Mouse (Mus musculus) colon, adult 2 months (tissue): Measurements from ENCODE around the gene Myl3. TPM values are rescaled to one million over a fixed set of nuclear protein-coding genes. Genes with fewer than 3 reads are reported as not detected.

Experiments used
- polyA plus RNA-seq: library from polyadenylated mRNA; depleted of rRNA; stranded (reverse); fragments of >200 nt; gene quantifications from 2 replicates; pipeline ENCODE4 v1.2.3, GENCODE M21; 2012; rRNA removed

Gene Myl3
- not detected in 2 replicates for polyA plus RNA-seq

DNA sequence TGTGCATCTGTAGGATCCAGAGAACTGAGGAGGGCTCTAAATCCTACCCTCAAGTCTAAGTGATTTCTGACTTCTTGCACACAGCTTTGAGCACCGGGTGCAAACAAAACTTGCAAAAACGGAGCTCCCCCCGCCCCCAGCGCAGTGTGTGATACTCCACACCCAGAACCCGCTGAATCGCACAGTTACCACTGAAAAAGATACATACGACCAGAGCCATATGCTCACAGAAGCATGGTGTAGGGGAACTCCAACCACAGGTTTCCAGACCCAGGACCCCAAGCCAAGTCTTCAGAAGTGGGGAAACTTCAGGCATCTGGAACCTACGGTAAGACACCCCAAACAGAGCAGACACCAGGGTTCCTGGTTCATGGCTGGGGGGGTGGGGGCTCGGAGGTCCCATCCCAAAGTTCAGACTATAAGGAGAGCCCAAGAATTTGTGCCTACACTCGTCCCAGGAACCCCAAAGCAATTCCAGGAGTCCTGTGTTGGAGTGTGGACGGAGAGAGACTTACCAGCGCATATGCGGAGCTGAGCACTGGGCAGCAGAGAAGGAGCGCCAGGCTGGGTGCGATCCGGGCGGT lies at the start of gene Myl3:
TSS of gene Myl3 (plus strand) at position 151 of the 584 bp plus-strand sequence.

DNA sequence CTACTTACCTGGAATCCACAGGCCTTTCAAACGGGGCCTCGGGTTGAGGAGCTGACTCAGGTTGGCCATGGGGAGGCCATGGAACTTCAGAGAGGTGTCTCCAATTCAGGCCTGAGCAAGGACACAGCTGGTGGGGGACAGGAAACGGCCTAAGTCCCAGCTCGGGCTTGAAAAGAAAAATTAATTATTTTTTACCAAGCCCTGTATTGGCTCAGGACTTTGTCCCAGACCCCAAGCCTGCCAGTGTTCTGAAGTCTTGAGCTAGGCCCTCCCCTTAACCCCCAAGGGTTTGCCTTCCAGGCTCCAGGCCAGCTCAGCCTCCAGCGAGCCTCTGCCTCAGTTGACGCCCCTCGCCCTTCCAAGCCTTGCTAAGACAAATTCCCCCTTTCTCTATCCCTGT lies 5.3 kb downstream of the Myl3 start, which contains the start of gene Pth1r:
TSS of gene Pth1r (minus strand) at position 185 of the 400 bp plus-strand sequence.

DNA sequence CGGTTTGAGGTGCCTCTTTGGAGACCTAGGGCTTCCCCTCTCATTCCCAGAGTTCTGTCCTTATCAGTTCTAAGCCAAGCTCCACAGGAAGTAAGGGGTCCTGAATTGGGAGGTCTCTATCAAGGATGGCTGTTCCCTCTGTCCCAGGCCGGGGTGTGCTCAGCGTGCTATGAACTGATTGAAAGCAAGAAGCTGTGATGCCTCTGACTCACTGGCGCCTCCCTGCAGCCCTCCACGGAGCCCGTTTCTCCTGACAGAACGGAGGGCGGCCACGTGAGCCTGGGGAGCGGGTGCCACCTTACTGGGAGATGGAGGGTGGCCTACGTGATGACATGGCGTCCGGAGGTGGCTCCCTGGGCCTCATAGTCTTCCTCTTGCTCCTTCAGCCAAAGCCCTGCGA lies 56.2 kb downstream of the Myl3 start, which contains the start of gene Prss42:
TSS of gene Prss42 (plus strand) at position 301 of the 400 bp plus-strand sequence.

DNA sequence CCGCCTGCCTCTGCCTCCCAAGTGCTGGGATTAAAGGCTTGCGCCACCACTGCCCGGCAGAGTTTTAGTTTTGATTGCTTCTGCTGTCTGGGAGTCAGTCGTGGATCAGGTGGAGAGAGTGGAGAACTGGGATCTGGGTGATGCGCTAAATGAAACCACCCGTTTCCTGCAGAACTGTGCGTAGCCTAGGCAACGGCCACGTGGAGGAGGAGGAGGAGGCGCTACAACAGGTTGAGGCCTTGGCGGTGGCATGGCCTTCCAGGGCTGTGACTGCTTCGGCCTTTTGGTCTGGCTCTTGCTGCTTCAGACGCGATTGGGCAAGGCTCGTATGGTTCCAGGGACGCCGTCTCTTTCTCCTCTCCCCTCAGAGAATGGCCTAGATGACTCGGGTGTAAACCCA lies 72.1 kb downstream of the Myl3 start, which contains the start of gene Prss44:
TSS of gene Prss44 (plus strand) at position 206 of the 400 bp plus-strand sequence.

Other genes with a start within 250 kb of the Myl3 start
- gene Setd2, start 209.3 kb upstream of the Myl3 start, polyA plus RNA-seq = 26.6 and 36.4 TPM in 2 replicates
- gene Nradd, start 117.4 kb upstream of the Myl3 start, polyA plus RNA-seq = 9.3 and 9.7 TPM in 2 replicates
- 88.0 and 95.5 TPM in 2 replicates for gene Nbeal2, start 87.7 kb upstream of the Myl3 start, polyA plus RNA-seq
- gene Ccdc12, start 85.4 kb upstream of the Myl3 start, polyA plus RNA-seq = 86.9 and 106 TPM in 2 replicates
- gene Pth1r, start 5.3 kb downstream of the Myl3 start, polyA plus RNA-seq = 16.5 and 23.0 TPM in 2 replicates
- gene Prss42, start 56.3 kb downstream of the Myl3 start, polyA plus RNA-seq = not detected in 2 replicates
- gene Prss44, start 72.1 kb downstream of the Myl3 start, polyA plus RNA-seq = not detected in 2 replicates
- gene Prss43, start 84.8 kb downstream of the Myl3 start, polyA plus RNA-seq = not detected in 2 replicates
- gene Prss45, start 92.7 kb downstream of the Myl3 start, polyA plus RNA-seq = not detected in 2 replicates
- gene Prss46, start 102.6 kb downstream of the Myl3 start, polyA plus RNA-seq = not detected in 2 replicates
- gene Prss50, start 116.1 kb downstream of the Myl3 start, polyA plus RNA-seq = not detected in 2 replicates
- gene Als2cl, start 138.0 kb downstream of the Myl3 start, polyA plus RNA-seq = 44.7 and 53.9 TPM in 2 replicates
- 1.1 and 1.2 TPM in 2 replicates for gene Tmie, start 138.3 kb downstream of the Myl3 start, polyA plus RNA-seq
- not detected in 2 replicates for gene Fam240a, start 175.0 kb downstream of the Myl3 start, polyA plus RNA-seq
- not detected in 2 replicates for gene Tdgf1, start 204.3 kb downstream of the Myl3 start, polyA plus RNA-seq
- gene Lrrc2, start 209.7 kb downstream of the Myl3 start, polyA plus RNA-seq = not detected in 2 replicates
- 1.1 TPM in 2 replicates for gene Rtp3, start 248.7 kb downstream of the Myl3 start, polyA plus RNA-seq